Mouse (Mus musculus) bone marrow, adult 2 months (tissue): ENCODE data around the gene Micu1.

Experiments
- CTCF ChIP-seq: fragments of 200-500 bp; IDR thresholded peaks from 2 replicates; pipeline ENCODE4 v1.5.1; 2011; ENCODE audit warnings: low read length, control low read depth; ENCODE audit not compliant: control insufficient read depth, insufficient read depth
- POLR2A ChIP-seq: fragments of 200-500 bp; IDR thresholded peaks from 2 replicates; pipeline ENCODE4 v1.6.1; 2011; ENCODE audit warnings: low read depth, mild to moderate bottlenecking, control low read depth, low read length, borderline replicate concordance; ENCODE audit not compliant: control insufficient read depth

DNA sequence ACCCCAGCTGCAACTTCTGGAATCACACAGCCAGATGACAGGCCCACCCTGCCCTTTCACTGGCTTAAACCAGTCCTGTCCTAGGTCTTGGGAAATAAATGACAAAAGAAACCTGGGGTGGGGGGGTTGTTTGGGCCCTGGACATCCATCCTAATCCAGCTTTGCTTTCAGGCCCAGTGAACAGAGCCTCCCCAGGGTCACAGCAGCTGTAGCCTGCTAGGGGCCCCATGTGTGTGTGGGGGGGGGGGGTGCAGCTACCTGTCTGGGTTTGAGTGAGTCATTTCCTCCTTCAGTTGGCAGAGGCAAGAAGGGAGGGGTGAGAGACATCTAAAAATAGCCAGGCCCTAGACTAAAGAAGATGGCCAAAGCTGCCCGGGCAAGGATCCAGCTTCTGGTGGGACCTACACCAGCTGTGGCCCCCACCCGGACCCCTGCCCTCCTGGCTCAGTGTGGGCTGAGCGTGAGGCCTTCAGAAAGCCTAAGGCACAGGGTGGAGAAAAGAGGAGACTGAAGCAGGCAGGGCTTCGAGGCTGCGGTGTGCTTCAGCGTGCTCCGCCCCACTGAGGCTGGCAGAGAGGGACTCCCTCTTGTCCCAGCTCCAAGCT lies 205.5 kb downstream of the Micu1 start:
- TF ChIP-seq CTCF (no peak), POLR2A (0 out of 2 replicates have a peak, but pooled peaks have one; percentile 31)
